Mouse (Mus musculus) mouse trophoblast stem cell (cell line): Measurements from ENCODE around the gene Zfp574.

ENCODE experiments used
- in situ Hi-C, 2 experiments: fragments of 300-500 bp; cut with MseI, MboI; formaldehyde crosslinking; loops; 2 replicates in 1 of 2; 3 replicates in 1 of 2; pipeline ENCODE4 v1.15.1; 2025

Gene Zfp574

GRCm38 (mm10) chr7:25072716-25073390 lies 486 bp downstream of the Zfp574 start:
- in situ Hi-C loops: no loop called here

- in situ Hi-C loops: no loop called here
Measured at GRCm38 (mm10) chr7:25073924-25074323, 1.6 kb downstream of the Zfp574 start.

- in situ Hi-C loops: no loop called here
Measured at GRCm38 (mm10) chr7:25076296-25076662, 3.9 kb downstream of the Zfp574 start.

- in situ Hi-C loops: no loop called here
Measured at GRCm38 (mm10) chr7:25076663-25077413, 4.5 kb downstream of the Zfp574 start.

GRCm38 (mm10) chr7:25077414-25077755 lies 5.0 kb downstream of the Zfp574 start:
- in situ Hi-C loops: no loop called here

GRCm38 (mm10) chr7:25079496-25080026 lies 7.2 kb downstream of the Zfp574 start:
- in situ Hi-C loops: no loop called here

- in situ Hi-C loops: no loop called here
Measured at GRCm38 (mm10) chr7:25080431-25080830, 8.1 kb downstream of the Zfp574 start.

GRCm38 (mm10) chr7:25082510-25082909 lies 10.1 kb downstream of the Zfp574 start:
- in situ Hi-C loops: no loop called here

- in situ Hi-C loops: no loop called here
Measured at GRCm38 (mm10) chr7:25084621-25085020, 12.3 kb downstream of the Zfp574 start.

- in situ Hi-C loops: no loop called here
Measured at GRCm38 (mm10) chr7:25086656-25087055, 14.3 kb downstream of the Zfp574 start.

GRCm38 (mm10) chr7:25087256-25087912 lies 15.0 kb downstream of the Zfp574 start:
- in situ Hi-C loops: no loop called here

GRCm38 (mm10) chr7:25087972-25088371 lies 15.6 kb downstream of the Zfp574 start:
- in situ Hi-C loops: no loop called here

- in situ Hi-C loops: no loop called here
Measured at GRCm38 (mm10) chr7:25088531-25088930, 16.2 kb downstream of the Zfp574 start.

GRCm38 (mm10) chr7:25088968-25089367 lies 16.6 kb downstream of the Zfp574 start:
- in situ Hi-C loops: no loop called here

- in situ Hi-C loops: no loop called here
Measured at GRCm38 (mm10) chr7:25089875-25090274, 17.5 kb downstream of the Zfp574 start.

GRCm38 (mm10) chr7:25098169-25098568 lies 25.8 kb downstream of the Zfp574 start:
- in situ Hi-C loops: no loop called here

- in situ Hi-C loops: no loop called here
Measured at GRCm38 (mm10) chr7:25099581-25099980, 27.2 kb downstream of the Zfp574 start.

GRCm38 (mm10) chr7:25105411-25106160 lies 33.2 kb downstream of the Zfp574 start:
- in situ Hi-C loops: loop anchor here in 1 of 2 experiments (10.0 kb wide), 1 partner anchor 79 kb away; no protein-coding TSS in a partner anchor

GRCm38 (mm10) chr7:25106790-25107502 lies 34.6 kb downstream of the Zfp574 start:
- in situ Hi-C loops: loop anchor here in 1 of 2 experiments (10.0 kb wide), 1 partner anchor 78 kb away; no protein-coding TSS in a partner anchor

- in situ Hi-C loops: loop anchor here in 1 of 2 experiments (10.0 kb wide), 1 partner anchor 75 kb away; no protein-coding TSS in a partner anchor
Measured at GRCm38 (mm10) chr7:25109355-25109754, 37.0 kb downstream of the Zfp574 start.

GRCm38 (mm10) chr7:25110336-25110735 lies 38.0 kb downstream of the Zfp574 start:
- in situ Hi-C loops: no loop called here
